Mouse (Mus musculus): Measurements from ENCODE around the gene Aldh16a1. TPM values are rescaled to one million over a fixed set of nuclear protein-coding genes. Genes with fewer than 3 reads are reported as not detected.
"Not testable (repeated sequence)": the region's sequence is repeated elsewhere in the genome, so short reads cannot be mapped to it uniquely, and the experiment has no call there.

Aldh16a1 gene
- total RNA-seq, 2 experiments from 2014 or later = 19.1 to 69.0 TPM

DNA sequence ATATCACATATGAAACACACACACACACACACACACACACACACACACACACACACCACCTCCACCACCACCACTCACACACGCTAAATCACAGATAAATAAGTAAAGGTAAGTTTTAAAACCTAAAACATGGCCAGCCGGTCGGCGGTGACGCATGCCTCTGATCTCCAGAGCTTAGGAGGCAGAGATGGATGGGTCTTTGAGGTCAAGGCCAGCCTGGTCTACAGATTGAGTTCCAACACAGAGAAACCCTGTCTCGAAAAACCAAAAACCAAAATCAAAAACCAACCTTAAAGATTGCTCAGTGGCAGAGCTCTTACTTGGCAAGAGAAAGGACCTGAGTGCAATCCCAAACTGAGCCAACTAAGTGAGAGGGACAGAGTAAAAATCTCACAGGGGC lies 54.3 kb downstream of the Aldh16a1 start:
- ATAC-seq (replicated peaks; ENCODE audit: low FRiP score, low TSS enrichment, poor library complexity, severe bottlenecking) = no peak

DNA sequence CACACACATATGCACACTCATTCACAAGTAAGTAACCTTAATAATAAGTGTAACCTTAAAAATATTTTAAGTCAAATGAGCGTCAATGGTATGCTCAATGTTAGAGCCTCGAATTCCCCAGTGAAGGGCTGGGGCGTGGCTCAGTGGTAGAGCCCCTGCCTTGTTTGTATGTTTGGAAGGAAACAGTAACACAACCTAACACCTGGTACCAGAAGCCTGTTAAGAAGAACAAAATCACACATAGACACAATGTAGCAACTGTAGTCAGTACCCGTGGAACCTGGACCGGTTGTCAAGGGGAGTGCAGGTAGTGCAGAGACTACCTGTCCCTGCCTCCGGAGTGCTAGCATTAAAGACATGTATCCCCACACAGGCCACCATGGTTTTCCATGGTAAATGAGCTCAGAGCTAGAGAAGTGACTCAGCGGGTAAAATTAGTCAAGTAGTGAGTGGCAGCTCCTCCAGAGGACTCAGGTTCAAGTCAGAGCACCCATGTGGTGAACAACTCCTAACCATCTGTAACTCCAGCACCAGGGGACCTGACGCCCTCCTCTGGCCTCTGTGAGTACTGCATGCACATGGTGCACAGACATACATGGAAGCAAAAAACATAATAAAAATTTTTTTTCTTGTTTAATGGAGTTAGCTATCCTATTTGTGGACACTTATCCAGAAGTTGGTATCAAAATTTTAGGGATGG lies 55.7 kb downstream of the Aldh16a1 start:
- ATAC-seq (replicated peaks; ENCODE audit: low FRiP score, low TSS enrichment, poor library complexity, severe bottlenecking) = no peak

DNA sequence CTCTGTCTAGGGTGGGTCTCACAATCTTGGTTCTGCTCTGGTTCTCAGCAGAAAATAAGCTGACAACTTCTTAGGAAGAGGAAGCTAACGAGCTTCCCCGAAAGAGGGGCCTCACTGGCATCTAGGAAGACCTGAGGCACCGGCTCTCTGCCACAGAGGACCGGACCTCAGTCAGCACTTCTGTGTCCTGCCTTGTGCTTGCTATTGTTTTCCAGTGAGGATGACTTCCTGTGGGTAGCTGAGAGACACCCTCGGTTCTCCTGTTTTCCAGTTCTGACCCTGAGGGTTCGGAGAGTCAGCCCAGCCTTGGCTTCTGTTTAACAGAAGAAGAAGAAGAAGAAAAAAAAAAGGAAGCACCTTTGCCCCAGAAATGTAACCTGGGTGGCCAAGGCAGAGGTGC lies 56.9 kb downstream of the Aldh16a1 start:
- no peak for ATAC-seq (replicated peaks; ENCODE audit: low FRiP score, low TSS enrichment, poor library complexity, severe bottlenecking)

DNA sequence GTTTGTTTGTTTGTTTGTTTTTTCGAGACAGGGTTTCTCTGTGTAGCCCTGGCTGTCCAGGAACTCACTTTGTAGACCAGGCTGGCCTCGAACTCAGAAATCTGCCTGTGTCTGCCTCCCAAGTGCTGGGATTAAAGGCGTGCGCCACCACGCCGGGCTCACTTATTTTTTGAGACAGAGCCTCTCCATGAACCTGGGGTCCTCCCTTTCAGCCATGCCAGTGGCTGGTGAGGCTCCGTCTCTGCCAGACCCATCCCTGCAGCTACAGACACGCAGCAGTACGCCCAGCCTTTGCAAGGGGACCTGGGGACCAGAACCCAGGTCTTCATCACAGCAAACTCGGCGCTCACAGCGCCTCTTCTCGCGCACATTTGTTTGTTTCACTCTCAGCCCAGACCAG lies 58.4 kb downstream of the Aldh16a1 start:
- not testable (repeated sequence) for ATAC-seq (replicated peaks; ENCODE audit: low FRiP score, low TSS enrichment, poor library complexity, severe bottlenecking)

DNA sequence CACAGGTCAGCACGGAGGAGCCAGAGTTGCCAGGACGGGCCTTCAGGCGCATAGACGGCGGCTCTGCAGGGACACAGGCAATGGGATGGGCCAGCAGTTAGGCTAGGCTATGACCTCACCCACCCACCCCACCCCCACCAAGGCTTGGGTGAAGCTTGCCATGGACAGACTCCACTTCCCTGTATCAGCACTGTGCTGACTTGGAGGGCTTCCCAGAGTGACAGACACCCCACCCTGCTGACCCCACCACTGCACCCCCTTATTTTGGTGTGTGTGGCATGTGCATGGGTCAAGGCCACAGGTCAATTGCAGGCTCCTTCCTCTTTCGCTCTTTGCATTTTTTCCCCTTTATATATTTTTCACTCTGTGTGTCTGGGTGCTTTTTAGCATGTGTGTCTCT lies 59.0 kb downstream of the Aldh16a1 start:
- ATAC-seq (replicated peaks; ENCODE audit: low FRiP score, low TSS enrichment, poor library complexity, severe bottlenecking) = no peak

DNA sequence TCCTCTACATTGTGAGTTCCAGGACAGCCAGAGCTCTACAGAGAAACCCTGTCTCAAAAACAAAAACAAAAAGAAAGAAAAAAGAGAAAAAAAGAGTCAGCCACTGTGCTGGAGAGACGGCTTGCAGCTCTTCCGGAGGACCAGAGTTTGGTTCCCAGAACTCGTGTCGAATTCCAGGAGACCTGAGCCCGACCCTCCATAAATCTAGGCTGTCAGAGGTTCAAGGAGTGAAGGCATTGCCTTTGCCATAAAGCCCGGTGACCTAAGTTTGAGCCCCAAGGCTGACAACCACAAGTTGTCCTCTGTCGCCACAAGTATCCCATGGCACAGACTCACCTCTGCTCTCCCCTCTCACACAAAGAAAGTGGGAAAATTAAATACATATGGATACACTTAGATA lies 60.3 kb downstream of the Aldh16a1 start:
- no peak for ATAC-seq (replicated peaks; ENCODE audit: low FRiP score, low TSS enrichment, poor library complexity, severe bottlenecking)

DNA sequence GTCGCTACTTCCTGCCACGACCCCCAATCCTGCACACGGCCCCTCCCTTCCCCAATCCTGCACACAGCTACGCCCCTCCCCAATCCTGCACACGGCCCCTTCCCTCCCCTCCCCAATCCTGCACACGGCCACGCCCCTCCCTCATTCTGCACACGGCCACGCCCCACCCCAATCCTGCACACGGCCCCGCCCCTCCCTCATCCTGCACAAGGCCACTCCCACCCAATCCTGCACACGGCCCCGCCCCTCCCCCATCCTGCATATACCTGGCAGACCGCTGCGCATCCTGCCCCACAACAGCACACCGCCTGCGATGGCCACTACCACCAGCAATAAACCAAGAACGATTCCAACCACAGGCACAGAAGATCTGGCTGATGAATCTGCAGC lies 60.9 kb downstream of the Aldh16a1 start:
- ATAC-seq (replicated peaks; ENCODE audit: low FRiP score, low TSS enrichment, poor library complexity, severe bottlenecking) = no peak

DNA sequence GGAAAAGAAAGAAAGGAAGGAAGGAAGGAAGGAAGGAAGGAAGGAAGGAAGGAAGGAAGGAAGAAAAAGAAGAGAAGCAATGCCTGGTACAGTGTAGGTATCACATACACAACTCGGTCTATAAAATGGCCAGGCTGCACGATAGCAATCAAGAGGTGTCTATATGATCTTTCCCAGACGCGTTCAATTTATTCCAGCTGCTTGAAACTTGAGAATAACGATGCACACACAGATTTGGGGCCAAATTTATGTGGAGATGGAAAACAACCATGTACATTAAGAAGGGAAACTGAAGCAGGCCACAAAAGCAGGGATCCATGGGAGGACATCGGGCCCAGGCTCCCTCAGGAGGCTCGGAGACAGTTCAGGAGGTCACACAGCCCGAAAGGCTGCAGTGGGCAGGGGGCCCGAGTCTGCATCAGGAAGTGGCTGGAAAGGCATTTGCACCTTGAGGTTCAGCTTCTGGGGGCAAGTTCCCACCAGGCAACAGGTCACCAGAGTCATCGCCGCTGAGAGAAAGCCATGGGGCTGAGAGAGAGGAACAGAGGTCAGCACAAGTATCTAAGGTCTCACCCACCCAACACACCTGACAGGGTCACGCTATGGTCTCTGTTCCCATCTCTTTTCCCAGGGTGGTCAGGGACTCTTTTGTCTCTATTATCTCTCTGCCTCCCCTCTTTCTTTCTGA lies 61.4 kb downstream of the Aldh16a1 start:
- ATAC-seq (replicated peaks; ENCODE audit: low FRiP score, low TSS enrichment, poor library complexity, severe bottlenecking) = no peak

DNA sequence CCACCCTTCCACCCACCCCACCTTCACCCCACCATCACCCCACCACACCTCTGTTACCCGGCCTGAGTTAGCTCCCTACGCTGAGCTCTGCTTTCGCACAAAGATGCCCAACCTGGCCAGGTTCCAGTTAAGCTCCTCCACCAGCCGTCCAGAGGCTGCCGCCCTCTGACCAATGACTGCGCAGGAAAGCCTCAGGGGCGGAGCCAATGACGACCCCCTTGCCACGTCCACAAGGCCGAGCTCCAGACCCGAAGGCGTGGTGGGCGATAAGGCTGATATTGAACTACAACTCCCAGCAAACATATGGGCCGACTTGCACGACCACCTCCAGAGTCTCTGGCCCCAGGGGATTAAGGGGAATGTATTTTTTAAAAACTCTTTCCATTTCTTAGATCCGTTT lies 62.3 kb downstream of the Aldh16a1 start, which contains the start of gene Rcn3:
Gene Rcn3 (minus strand): TSS at position 174 of the 400 bp plus-strand sequence.
- ATAC-seq (replicated peaks; ENCODE audit: low FRiP score, low TSS enrichment, poor library complexity, severe bottlenecking) = peak; percentile 80

DNA sequence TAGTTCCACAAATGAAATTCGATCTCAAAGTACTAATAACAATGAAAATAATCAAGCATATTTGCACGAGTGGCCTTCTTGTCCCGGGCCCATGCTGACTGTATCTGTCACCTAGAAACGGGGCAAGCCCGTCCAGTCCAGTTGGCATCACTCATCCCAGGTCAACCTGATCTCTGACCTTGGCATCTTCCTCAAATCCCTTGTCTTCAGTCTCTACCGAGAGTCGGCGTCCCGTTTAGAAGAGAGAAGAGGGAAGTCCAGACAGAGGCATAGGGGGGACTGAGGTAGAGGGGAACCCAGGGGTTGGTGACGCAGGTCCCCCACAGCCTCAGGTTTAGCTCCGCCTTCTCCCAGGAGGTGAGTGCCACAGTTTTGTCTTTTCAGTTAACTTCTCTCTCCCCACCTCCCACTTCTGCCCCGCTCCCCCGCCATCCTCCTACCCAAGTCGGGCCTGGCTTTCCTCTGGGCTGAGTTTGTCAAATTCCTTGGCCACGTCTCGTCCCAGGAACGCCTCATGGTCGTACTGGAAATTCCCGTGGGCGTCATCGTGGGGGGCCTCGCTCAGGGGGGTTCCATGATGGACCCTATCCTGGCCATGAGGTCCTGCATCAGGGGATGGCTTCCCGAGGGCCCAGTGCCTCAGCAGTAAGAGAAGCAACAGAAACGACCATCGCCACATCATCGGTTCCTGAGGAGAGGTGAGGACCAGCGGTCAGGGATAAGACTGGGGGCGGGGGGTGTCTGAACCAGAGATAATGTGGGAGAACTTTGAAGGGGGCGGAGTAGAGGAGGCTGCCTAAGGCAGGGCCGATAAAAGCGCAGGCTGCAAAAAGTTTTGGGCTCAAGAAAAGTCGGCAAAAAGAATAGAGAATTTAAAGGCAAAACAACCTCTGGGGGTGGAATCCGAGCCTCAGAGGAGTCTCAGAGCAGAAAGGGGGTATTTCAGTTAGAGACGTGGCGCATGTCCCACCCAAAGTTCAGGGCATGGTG lies 63.1 kb downstream of the Aldh16a1 start:
- ATAC-seq (replicated peaks; ENCODE audit: low FRiP score, low TSS enrichment, poor library complexity, severe bottlenecking) = no peak

Other genes starting within 250 kb of the Aldh16a1 start
Only the 30 nearest of the 32 such genes appear.
- not detected in 2 replicates for gene Tsks, start 211.4 kb downstream of the Aldh16a1 start, total RNA-seq (2014; fragmentation: Nextera tagmentation)
- not detected in 2 replicates for gene Tsks, start 211.4 kb downstream of the Aldh16a1 start, total RNA-seq (2017)
- 4.1 and 11.5 TPM in 2 replicates for gene Cpt1c, start 179.7 kb downstream of the Aldh16a1 start, total RNA-seq (2014; fragmentation: Nextera tagmentation)
- 0.91 and 1.3 TPM in 2 replicates for gene Cpt1c, start 179.7 kb downstream of the Aldh16a1 start, total RNA-seq (2017)
- 160 and 230 TPM in 2 replicates for gene Prmt1, start 168.0 kb downstream of the Aldh16a1 start, total RNA-seq (2014; fragmentation: Nextera tagmentation)
- gene Prmt1, start 168.0 kb downstream of the Aldh16a1 start, total RNA-seq (2017) = 132 and 171 TPM in 2 replicates
- 80.4 and 150 TPM in 2 replicates for gene Irf3, start 156.9 kb downstream of the Aldh16a1 start, total RNA-seq (2014; fragmentation: Nextera tagmentation)
- gene Irf3, start 156.9 kb downstream of the Aldh16a1 start, total RNA-seq (2017) = 84.3 and 104 TPM in 2 replicates
- 37.2 and 42.7 TPM in 2 replicates for gene Bcl2l12, start 155.9 kb downstream of the Aldh16a1 start, total RNA-seq (2014; fragmentation: Nextera tagmentation)
- gene Bcl2l12, start 155.9 kb downstream of the Aldh16a1 start, total RNA-seq (2017) = 15.5 and 25.6 TPM in 2 replicates
- gene Scaf1, start 138.2 kb downstream of the Aldh16a1 start, total RNA-seq (2014; fragmentation: Nextera tagmentation) = 33.0 and 46.3 TPM in 2 replicates
- 7.2 and 10.2 TPM in 2 replicates for gene Scaf1, start 138.2 kb downstream of the Aldh16a1 start, total RNA-seq (2017)
- gene Rras, start 136.6 kb downstream of the Aldh16a1 start, total RNA-seq (2014; fragmentation: Nextera tagmentation) = 1.4 and 1.7 TPM in 2 replicates
- 1.3 and 1.6 TPM in 2 replicates for gene Rras, start 136.6 kb downstream of the Aldh16a1 start, total RNA-seq (2017)
- gene Prr12, start 101.7 kb downstream of the Aldh16a1 start, total RNA-seq (2014; fragmentation: Nextera tagmentation) = 26.6 and 28.7 TPM in 2 replicates
- gene Prr12, start 101.7 kb downstream of the Aldh16a1 start, total RNA-seq (2017) = 1.9 and 2.1 TPM in 2 replicates
- gene Nosip, start 92.2 kb downstream of the Aldh16a1 start, total RNA-seq (2014; fragmentation: Nextera tagmentation) = 27.8 and 55.1 TPM in 2 replicates
- gene Nosip, start 92.2 kb downstream of the Aldh16a1 start, total RNA-seq (2017) = 40.9 and 48.3 TPM in 2 replicates
- 4.3 and 4.7 TPM in 2 replicates for gene Prrg2, start 91.9 kb downstream of the Aldh16a1 start, total RNA-seq (2014; fragmentation: Nextera tagmentation)
- 3.5 and 6.2 TPM in 2 replicates for gene Prrg2, start 91.9 kb downstream of the Aldh16a1 start, total RNA-seq (2017)
- 7.6 and 15.6 TPM in 2 replicates for gene Rcn3, start 62.4 kb downstream of the Aldh16a1 start, total RNA-seq (2014; fragmentation: Nextera tagmentation)
- 16.7 and 23.0 TPM in 2 replicates for gene Rcn3, start 62.4 kb downstream of the Aldh16a1 start, total RNA-seq (2017)
- gene Fcgrt, start 50.7 kb downstream of the Aldh16a1 start, total RNA-seq (2014; fragmentation: Nextera tagmentation) = 0.82 TPM in 1 of 2 replicates, not detected in the other
- 1.1 and 1.8 TPM in 2 replicates for gene Fcgrt, start 50.7 kb downstream of the Aldh16a1 start, total RNA-seq (2017)
- gene Rps11, start 30.1 kb downstream of the Aldh16a1 start, total RNA-seq (2014; fragmentation: Nextera tagmentation) = 3,773 and 4,118 TPM in 2 replicates
- gene Rps11, start 30.1 kb downstream of the Aldh16a1 start, total RNA-seq (2017) = 1,409 and 1,705 TPM in 2 replicates
- gene Rpl13a, start 25.8 kb downstream of the Aldh16a1 start, total RNA-seq (2014; fragmentation: Nextera tagmentation) = 4,705 and 4,844 TPM in 2 replicates
- gene Rpl13a, start 25.8 kb downstream of the Aldh16a1 start, total RNA-seq (2017) = 4,178 and 4,889 TPM in 2 replicates
- gene Gm45713, start 18.4 kb downstream of the Aldh16a1 start, total RNA-seq (2014; fragmentation: Nextera tagmentation) = not detected in 2 replicates
- 0.61 TPM in 1 of 2 replicates, not detected in the other for gene Gm45713, start 18.4 kb downstream of the Aldh16a1 start, total RNA-seq (2017)
- 35.8 and 48.2 TPM in 2 replicates for gene Flt3l, start 18.2 kb downstream of the Aldh16a1 start, total RNA-seq (2014; fragmentation: Nextera tagmentation)
- gene Flt3l, start 18.2 kb downstream of the Aldh16a1 start, total RNA-seq (2017) = 8.5 and 23.5 TPM in 2 replicates
- 135 and 148 TPM in 2 replicates for gene Pih1d1, start 281 bp downstream of the Aldh16a1 start, total RNA-seq (2014; fragmentation: Nextera tagmentation)
- 39.0 and 61.3 TPM in 2 replicates for gene Pih1d1, start 281 bp downstream of the Aldh16a1 start, total RNA-seq (2017)
- not detected in 2 replicates for gene Slc17a7, start 9.4 kb upstream of the Aldh16a1 start, total RNA-seq (2014; fragmentation: Nextera tagmentation)
- gene Slc17a7, start 9.4 kb upstream of the Aldh16a1 start, total RNA-seq (2017) = not detected in 2 replicates
- not detected in 2 replicates for gene Gfy, start 25.0 kb upstream of the Aldh16a1 start, total RNA-seq (2014; fragmentation: Nextera tagmentation)
- 1.9 TPM in 1 of 2 replicates, not detected in the other for gene Gfy, start 25.0 kb upstream of the Aldh16a1 start, total RNA-seq (2017)
- not detected in 2 replicates for gene Pth2, start 26.4 kb upstream of the Aldh16a1 start, total RNA-seq (2014; fragmentation: Nextera tagmentation)
- gene Pth2, start 26.4 kb upstream of the Aldh16a1 start, total RNA-seq (2017) = not detected in 2 replicates
- gene Ccdc155, start 50.3 kb upstream of the Aldh16a1 start, total RNA-seq (2014; fragmentation: Nextera tagmentation) = 0.89 and 2.0 TPM in 2 replicates
- 0.52 and 1.1 TPM in 2 replicates for gene Ccdc155, start 50.3 kb upstream of the Aldh16a1 start, total RNA-seq (2017)
- gene Dkkl1, start 57.6 kb upstream of the Aldh16a1 start, total RNA-seq (2014; fragmentation: Nextera tagmentation) = 32.2 and 40.5 TPM in 2 replicates
- gene Dkkl1, start 57.6 kb upstream of the Aldh16a1 start, total RNA-seq (2017) = 16.4 and 32.1 TPM in 2 replicates
- not detected in 2 replicates for gene Tead2, start 61.2 kb upstream of the Aldh16a1 start, total RNA-seq (2014; fragmentation: Nextera tagmentation)
- not detected in 2 replicates for gene Tead2, start 61.2 kb upstream of the Aldh16a1 start, total RNA-seq (2017)
- 83.5 and 91.4 TPM in 2 replicates for gene Cd37, start 84.5 kb upstream of the Aldh16a1 start, total RNA-seq (2014; fragmentation: Nextera tagmentation)
- 27.2 and 28.4 TPM in 2 replicates for gene Cd37, start 84.5 kb upstream of the Aldh16a1 start, total RNA-seq (2017)
- not detected in 2 replicates for gene Slc6a16, start 86.5 kb upstream of the Aldh16a1 start, total RNA-seq (2014; fragmentation: Nextera tagmentation)
- not detected in 2 replicates for gene Slc6a16, start 86.5 kb upstream of the Aldh16a1 start, total RNA-seq (2017)
- gene Slc6a21, start 122.9 kb upstream of the Aldh16a1 start, total RNA-seq (2014; fragmentation: Nextera tagmentation) = not detected in 2 replicates
- not detected in 2 replicates for gene Slc6a21, start 122.9 kb upstream of the Aldh16a1 start, total RNA-seq (2017)
- 0.22 and 0.54 TPM in 2 replicates for gene Trpm4, start 179.2 kb upstream of the Aldh16a1 start, total RNA-seq (2014; fragmentation: Nextera tagmentation)
- gene Trpm4, start 179.2 kb upstream of the Aldh16a1 start, total RNA-seq (2017) = 0.11 TPM in 1 of 2 replicates, not detected in the other
- not detected in 2 replicates for gene Hrc, start 180.7 kb upstream of the Aldh16a1 start, total RNA-seq (2014; fragmentation: Nextera tagmentation)
- not detected in 2 replicates for gene Hrc, start 180.7 kb upstream of the Aldh16a1 start, total RNA-seq (2017)
- 0.42 TPM in 1 of 2 replicates, not detected in the other for gene Ppfia3, start 212.4 kb upstream of the Aldh16a1 start, total RNA-seq (2014; fragmentation: Nextera tagmentation)
- gene Ppfia3, start 212.4 kb upstream of the Aldh16a1 start, total RNA-seq (2017) = 0.80 TPM in 1 of 2 replicates, not detected in the other
- gene Lin7b, start 216.0 kb upstream of the Aldh16a1 start, total RNA-seq (2014; fragmentation: Nextera tagmentation) = 2.4 and 2.6 TPM in 2 replicates
- gene Lin7b, start 216.0 kb upstream of the Aldh16a1 start, total RNA-seq (2017) = not detected in 2 replicates

Data from megakaryocyte-erythroid progenitor cell, adult 5-6 weeks (primary cell).